Mouse (Mus musculus): ENCODE results near the gene Asah2. TPM values are rescaled to one million over a fixed set of nuclear protein-coding genes. Genes with fewer than 3 reads are reported as not detected.

Gene Asah2
- polyA plus RNA-seq, 1 experiment from 2014 or later = 1.3 TPM

- 100% methylated on average over 2 of the region's 2 CpGs for WGBS
Observed at GRCm38 (mm10) chr19:31960434-31960833, 147.6 kb downstream of the Asah2 start.

GRCm38 (mm10) chr19:31956359-31956758 is 151.7 kb downstream of the Asah2 start:
- Histone ChIP-seq H3K4me2 (no peak overlapping the region), H3K4me1 (replicated peaks) (no peaks in the 10 kb centered on the region), H3K9me3 (no peaks in the 10 kb centered on the region), H3K27me3 (no peaks in the 10 kb centered on the region), H3K9ac (no peak overlapping the region), H3K4me3 (no peak overlapping the region), H3K36me3 (no peaks in the 10 kb centered on the region), H3K27ac (replicated peaks) (no peak overlapping the region)
- WGBS = 77% methylated on average over 2 of the region's 2 CpGs
- ATAC-seq (ENCODE audit: low FRiP score, low read depth) = no peak

More at GRCm38 (mm10) chr19:31960434-31960833, 147.6 kb downstream of the Asah2 start:
- ATAC-seq (ENCODE audit: low FRiP score, low read depth) = no peak
- Histone ChIP-seq H3K9me3 (no peaks in the 10 kb centered on the region), H3K27me3 (no peaks in the 10 kb centered on the region), H3K27ac (replicated peaks) (no peak overlapping the region), H3K36me3 (no peaks in the 10 kb centered on the region), H3K9ac (no peak overlapping the region), H3K4me1 (replicated peaks) (no peaks in the 10 kb centered on the region), H3K4me2 (no peak overlapping the region), H3K4me3 (no peak overlapping the region)

- no peak for ATAC-seq (ENCODE audit: low FRiP score, low read depth)
- H3K27me3 ChIP-seq = no peaks in the 10 kb centered on the region
- H3K4me2 ChIP-seq = no peak overlapping the region
- H3K27ac ChIP-seq (replicated peaks) = no peak overlapping the region
- no peaks in the 10 kb centered on the region for H3K4me1 ChIP-seq (replicated peaks)
- H3K4me3 ChIP-seq = no peak overlapping the region
- WGBS = 89% methylated on average over 4 of the region's 4 CpGs
- no peaks in the 10 kb centered on the region for H3K9me3 ChIP-seq
- no peak overlapping the region for H3K9ac ChIP-seq
- H3K36me3 ChIP-seq = no peaks in the 10 kb centered on the region
Observed at GRCm38 (mm10) chr19:31954696-31955095, 153.3 kb downstream of the Asah2 start.

GRCm38 (mm10) chr19:31954267-31954666 is 153.7 kb downstream of the Asah2 start:
- ATAC-seq (ENCODE audit: low FRiP score, low read depth) = no peak
- 90% methylated on average over 4 of the region's 4 CpGs for WGBS
- no peak overlapping the region for H3K4me3 ChIP-seq

GRCm38 (mm10) chr19:31953799-31954198 is 154.2 kb downstream of the Asah2 start:
- Histone ChIP-seq H3K4me1 (replicated peaks) (no peaks in the 10 kb centered on the region), H3K27me3 (no peaks in the 10 kb centered on the region), H3K4me3 (no peak overlapping the region), H3K4me2 (no peak overlapping the region), H3K9ac (no peak overlapping the region), H3K36me3 (no peaks in the 10 kb centered on the region), H3K9me3 (no peaks in the 10 kb centered on the region), H3K27ac (replicated peaks) (no peak overlapping the region)
- WGBS = 84% methylated on average over 2 of the region's 2 CpGs
- no peak for ATAC-seq (ENCODE audit: low FRiP score, low read depth)

More at GRCm38 (mm10) chr19:31954267-31954666, 153.7 kb downstream of the Asah2 start:
- H3K4me2 ChIP-seq = no peak overlapping the region
- no peaks in the 10 kb centered on the region for H3K9me3 ChIP-seq
- H3K36me3 ChIP-seq = no peaks in the 10 kb centered on the region
- H3K4me1 ChIP-seq (replicated peaks) = no peaks in the 10 kb centered on the region
- no peak overlapping the region for H3K27ac ChIP-seq (replicated peaks)
- H3K27me3 ChIP-seq = no peaks in the 10 kb centered on the region
- H3K9ac ChIP-seq = no peak overlapping the region

GRCm38 (mm10) chr19:31950793-31951489 is 157.1 kb downstream of the Asah2 start:
- Histone ChIP-seq H3K36me3 (no peaks in the 10 kb centered on the region), H3K4me1 (replicated peaks) (no peaks in the 10 kb centered on the region), H3K27ac (replicated peaks) (no peak overlapping the region), H3K4me2 (no peak overlapping the region), H3K9ac (no peak overlapping the region), H3K27me3 (no peaks in the 10 kb centered on the region), H3K9me3 (no peaks in the 10 kb centered on the region), H3K4me3 (no peak overlapping the region)
- ATAC-seq (ENCODE audit: low FRiP score, low read depth) = no peak
- WGBS = 86% methylated on average over 7 of the region's 7 CpGs

Other genes with a start within 250 kb of the Asah2 start
- not detected in 2 replicates for gene A1cf, start 239.4 kb downstream of the Asah2 start, polyA plus RNA-seq (2015; fragmentation: Nextera tagmentation; extraction: Ambion mirVana)